ENCODE assay signal across 22 mouse cellular contexts in the genomic region with DNA sequence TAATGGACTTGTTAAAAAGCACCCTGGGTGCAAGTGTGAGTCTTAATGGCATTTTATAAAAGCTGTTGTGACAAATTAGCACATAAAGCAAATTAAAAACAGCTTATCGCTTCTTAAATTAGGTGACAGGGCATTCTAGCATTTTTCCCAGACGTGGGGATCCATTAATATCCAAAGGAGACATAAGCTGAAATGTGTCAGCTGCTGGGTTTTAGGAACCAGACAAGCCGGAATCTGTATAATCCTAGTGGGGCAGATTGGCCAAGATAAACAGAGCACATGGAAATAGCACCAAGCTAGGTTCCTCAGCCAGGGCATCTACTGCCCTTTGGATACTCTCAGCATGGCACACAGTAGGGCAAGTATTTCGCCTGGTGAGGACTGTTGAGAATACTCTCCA.
DNase-seq lines count a peak whose midpoint lies in the region; ATAC-seq and TF ChIP-seq lines count a peak whose summit lies in the region.
"Had no signal": no experiment of that assay in that cellular context is flagged by ENCODE, and none has a peak within 500 bp of the region (broad histone marks: within the 10 kb centered on the region; RNA-seq: fewer than 3 reads in every experiment).

No protein-coding gene starts in this region.

- no peak overlapping the region for H3K9ac ChIP-seq in forebrain, embryonic 12.5 days
- H3K9ac ChIP-seq in forebrain, embryonic 11.5 days (ENCODE audit: low read length): no peak overlapping the region
- no peak overlapping the region for H3K9ac ChIP-seq in hindbrain, embryonic 13.5 days
- H3K9ac ChIP-seq in hindbrain, embryonic 14.5 days: no peak overlapping the region
- H3K9ac ChIP-seq: forebrain, postnatal 0 days; heart, embryonic 13.5 days had no signal

- TF ChIP-seq CTCF in brain, embryonic 14.5 days (IDR thresholded peaks at IDR 0.05; ENCODE audit: borderline replicate concordance, extremely low read depth, insufficient read depth, insufficient read length): no peak

- H3K27me3 ChIP-seq in forebrain, embryonic 12.5 days: no peaks in the 10 kb centered on the region
- H3K27me3 ChIP-seq in forebrain, embryonic 11.5 days (ENCODE audit: control insufficient read depth, insufficient read depth, low read length): no peaks in the 10 kb centered on the region
- no peaks in the 10 kb centered on the region for H3K27me3 ChIP-seq in hindbrain, embryonic 13.5 days
- no peaks in the 10 kb centered on the region for H3K27me3 ChIP-seq in hindbrain, embryonic 14.5 days (ENCODE audit: control insufficient read depth, insufficient read depth, low read length)
- H3K27me3 ChIP-seq: heart, embryonic 13.5 days had no signal

- H3K27ac ChIP-seq in forebrain, embryonic 12.5 days: no peak overlapping the region
- H3K27ac ChIP-seq in forebrain, embryonic 11.5 days (ENCODE audit: low read depth, low read length): no peak overlapping the region
- no peak overlapping the region for H3K27ac ChIP-seq in hindbrain, embryonic 13.5 days
- H3K27ac ChIP-seq in hindbrain, embryonic 14.5 days: no peak overlapping the region
- H3K27ac ChIP-seq: gastrocnemius, adult 2 months; heart, adult 2 months; heart, embryonic 10.5 days; heart, embryonic 13.5 days had no signal

- no peaks in the 10 kb centered on the region for H3K36me3 ChIP-seq in forebrain, embryonic 12.5 days (replicated peaks)
- no peaks in the 10 kb centered on the region for H3K36me3 ChIP-seq in forebrain, embryonic 11.5 days (ENCODE audit: control insufficient read depth, insufficient read depth, low read length)
- H3K36me3 ChIP-seq in hindbrain, embryonic 13.5 days: no peaks in the 10 kb centered on the region
- H3K36me3 ChIP-seq in hindbrain, embryonic 14.5 days (replicated peaks; ENCODE audit: control insufficient read depth, insufficient read depth): no peaks in the 10 kb centered on the region
- H3K36me3 ChIP-seq: heart, embryonic 10.5 days; heart, embryonic 13.5 days had no signal

- no peaks in the 10 kb centered on the region for H3K9me3 ChIP-seq in forebrain, embryonic 12.5 days
- H3K9me3 ChIP-seq in forebrain, embryonic 11.5 days (ENCODE audit: control insufficient read depth, low read length): no peaks in the 10 kb centered on the region
- H3K9me3 ChIP-seq in hindbrain, embryonic 13.5 days: no peaks in the 10 kb centered on the region
- no peaks in the 10 kb centered on the region for H3K9me3 ChIP-seq in hindbrain, embryonic 14.5 days (ENCODE audit: control insufficient read depth, low read length)
- H3K9me3 ChIP-seq: heart, embryonic 10.5 days; heart, embryonic 13.5 days had no signal

- ATAC-seq in forebrain, embryonic 12.5 days (ENCODE audit: low FRiP score): 0 out of 2 replicates have a peak, but pooled peaks have one; percentile 21
- no peak for ATAC-seq in forebrain, embryonic 11.5 days (replicated peaks; ENCODE audit: low FRiP score)
- 0 out of 2 replicates have a peak, but pooled peaks have one; percentile 22 for ATAC-seq in hindbrain, embryonic 13.5 days (ENCODE audit: low FRiP score)
- ATAC-seq in hindbrain, embryonic 14.5 days (ENCODE audit: low FRiP score): no peak
- ATAC-seq: activated CD4-positive, CD25-positive, alpha-beta regulatory T cell, adult 4 months; forebrain, postnatal 0 days; intestine, postnatal 0 days had no signal

- no peak for DNase-seq in forebrain, embryonic 11.5 days (ENCODE audit: low spot score)
- DNase-seq in hindbrain, embryonic 14.5 days (ENCODE audit: low spot score): no peak
- peak; percentile 50 for DNase-seq in brain, embryonic 14.5 days (ENCODE audit: low read depth)
- DNase-seq in layer of hippocampus, adult 18-20 months (ENCODE audit: low spot score in 2 of 2): no peak
- DNase-seq: adrenal gland, adult 8-10 months; adrenal gland, postnatal 25 days; cerebellum, adult 18-20 months; cerebellum, adult 9-10 months; cerebellum, postnatal 14 days; forebrain, postnatal 0 days; gastrocnemius, adult 2 months; gastrocnemius, postnatal 14 days; heart, adult 2 months; heart, postnatal 14 days; heart, postnatal 4 days; kidney, adult 2 months had no signal

- TF ChIP-seq POLR2A in brain, embryonic 14.5 days (IDR thresholded peaks at IDR 0.05; ENCODE audit: borderline replicate concordance, extremely low read depth, insufficient read depth, insufficient read length, poor library complexity, severe bottlenecking): no peak

- no peak overlapping the region for H3K4me2 ChIP-seq in forebrain, embryonic 12.5 days
- H3K4me2 ChIP-seq in forebrain, embryonic 11.5 days (ENCODE audit: low read depth, low read length, severe bottlenecking): no peak overlapping the region
- H3K4me2 ChIP-seq in hindbrain, embryonic 13.5 days: no peak overlapping the region
- H3K4me2 ChIP-seq in hindbrain, embryonic 14.5 days (replicated peaks): no peak overlapping the region
- H3K4me2 ChIP-seq: heart, embryonic 13.5 days had no signal

- no peaks in the 10 kb centered on the region for H3K4me1 ChIP-seq in forebrain, embryonic 12.5 days
- H3K4me1 ChIP-seq in forebrain, embryonic 11.5 days (replicated peaks; ENCODE audit: control insufficient read depth, insufficient read depth, low read length): no peaks in the 10 kb centered on the region
- peaks cover 6% of the 10 kb centered on the region for H3K4me1 ChIP-seq in hindbrain, embryonic 13.5 days (replicated peaks)
- 0 out of 2 replicates have a peak, but pooled peaks cover 6% of the 10 kb centered on the region for H3K4me1 ChIP-seq in hindbrain, embryonic 14.5 days (replicated peaks; ENCODE audit: control insufficient read depth, insufficient read depth, low read length)
- H3K4me1 ChIP-seq: heart, embryonic 10.5 days had no signal

- H3K4me3 ChIP-seq in forebrain, embryonic 12.5 days (replicated peaks): no peak overlapping the region
- H3K4me3 ChIP-seq in forebrain, embryonic 11.5 days (ENCODE audit: low read depth, low read length): no peak overlapping the region
- no peak overlapping the region for H3K4me3 ChIP-seq in hindbrain, embryonic 13.5 days
- H3K4me3 ChIP-seq in hindbrain, embryonic 14.5 days (replicated peaks; ENCODE audit: low read length): no peak overlapping the region
- H3K4me3 ChIP-seq: gastrocnemius, adult 2 months; heart, adult 2 months; heart, embryonic 10.5 days; heart, embryonic 13.5 days had no signal

- WGBS in forebrain, embryonic 12.5 days: 68% methylated on average over 4 of the region's 4 CpGs
- WGBS in forebrain, embryonic 11.5 days: 71% methylated on average over 4 of the region's 4 CpGs
- 69% methylated on average over 4 of the region's 4 CpGs for WGBS in hindbrain, embryonic 13.5 days
- 59% methylated on average over 4 of the region's 4 CpGs for WGBS in hindbrain, embryonic 14.5 days

Comparison
In these comparisons a context has a peak if more than half of its experiments do, and no peak if none do; other contexts are left out.
1. ATAC-seq: peak in forebrain, embryonic 12.5 days (single experiment) and hindbrain, embryonic 13.5 days (single experiment); none in forebrain, embryonic 11.5 days (single experiment) and hindbrain, embryonic 14.5 days (single experiment).